Mouse (Mus musculus): ENCODE measurements around the gene Fam184a. TPM values are rescaled to one million over a fixed set of nuclear protein-coding genes. Genes with fewer than 3 reads are reported as not detected.

Fam184a gene
- polyA plus RNA-seq (2016; fragmentation: Nextera tagmentation; extraction: Ambion mirVana) = 7.2 and 7.9 TPM in 2 replicates

GRCm38 (mm10) chr10:53750955-53751652, at the start of gene Fam184a:
Gene Fam184a (minus strand): TSS chr10:53751123.
- Histone ChIP-seq H3K9ac (peak within 1 kb of the TSS; percentile 74), H3K36me3 (replicated peaks) (no peaks in the 10 kb centered on the region), H3K27me3 (peaks cover 3% of the 10 kb centered on the region; the same call in 1 of the 2 replicates), H3K27ac (peak within 1 kb of the TSS; percentile 36; the same call in 1 of the 2 replicates), H3K4me1 (peaks cover 12% of the 10 kb centered on the region), H3K9me3 (no peaks in the 10 kb centered on the region), H3K4me3 (replicated peaks) (peak within 1 kb of the TSS; percentile 85), H3K4me2 (peak within 1 kb of the TSS; percentile 76)
- WGBS = 3% methylated on average over 43 of the region's 71 CpGs
- peak; percentile 96 for ATAC-seq (ENCODE audit: low FRiP score)

GRCm38 (mm10) chr10:53796258-53796581, 45.3 kb upstream of the Fam184a start:
- no peak for ATAC-seq (ENCODE audit: low FRiP score)
- no peak overlapping the region for H3K4me3 ChIP-seq (replicated peaks)
- no peaks in the 10 kb centered on the region for H3K36me3 ChIP-seq (replicated peaks)
- no peaks in the 10 kb centered on the region for H3K9me3 ChIP-seq
- 96% methylated on average over 1 of the region's 1 CpGs for WGBS
- H3K27me3 ChIP-seq = no peaks in the 10 kb centered on the region
- no peak overlapping the region for H3K4me2 ChIP-seq
- no peak overlapping the region for H3K9ac ChIP-seq
- H3K27ac ChIP-seq = no peak overlapping the region
- no peaks in the 10 kb centered on the region for H3K4me1 ChIP-seq

- no peaks in the 10 kb centered on the region for H3K36me3 ChIP-seq (replicated peaks)
These were observed 44.8 kb upstream of the Fam184a start for GRCm38 (mm10) chr10:53795567-53796257.

GRCm38 (mm10) chr10:53791281-53791680, 40.4 kb upstream of the Fam184a start:
- H3K36me3 ChIP-seq (replicated peaks) = no peaks in the 10 kb centered on the region
- H3K4me2 ChIP-seq = no peak overlapping the region
- H3K27ac ChIP-seq = no peak overlapping the region
- no peak for ATAC-seq (ENCODE audit: low FRiP score)
- 0 out of 2 replicates have a peak, but pooled peaks cover 5% of the 10 kb centered on the region for H3K9me3 ChIP-seq
- H3K4me1 ChIP-seq = no peaks in the 10 kb centered on the region
- WGBS = 85% methylated on average over 2 of the region's 2 CpGs
- no peak overlapping the region for H3K4me3 ChIP-seq (replicated peaks)
- H3K9ac ChIP-seq = no peak overlapping the region
- H3K27me3 ChIP-seq = no peaks in the 10 kb centered on the region

More at GRCm38 (mm10) chr10:53795567-53796257, 44.8 kb upstream of the Fam184a start:
- H3K4me3 ChIP-seq (replicated peaks) = no peak overlapping the region
- H3K27me3 ChIP-seq = no peaks in the 10 kb centered on the region
- ATAC-seq (ENCODE audit: low FRiP score) = no peak
- no peak overlapping the region for H3K9ac ChIP-seq
- H3K27ac ChIP-seq = no peak overlapping the region
- WGBS = 19% methylated on average over 2 of the region's 2 CpGs
- no peaks in the 10 kb centered on the region for H3K9me3 ChIP-seq
- H3K4me2 ChIP-seq = no peak overlapping the region
- H3K4me1 ChIP-seq = no peaks in the 10 kb centered on the region

GRCm38 (mm10) chr10:53776591-53776990, 25.7 kb upstream of the Fam184a start:
- Histone ChIP-seq H3K27ac (no peak overlapping the region), H3K27me3 (no peaks in the 10 kb centered on the region), H3K9ac (no peak overlapping the region), H3K4me3 (replicated peaks) (no peak overlapping the region), H3K4me2 (no peak overlapping the region), H3K4me1 (no peaks in the 10 kb centered on the region), H3K36me3 (replicated peaks) (no peaks in the 10 kb centered on the region), H3K9me3 (no peaks in the 10 kb centered on the region)
- 90% methylated on average over 2 of the region's 2 CpGs for WGBS
- ATAC-seq (ENCODE audit: low FRiP score) = no peak

GRCm38 (mm10) chr10:53772708-53773107, 21.8 kb upstream of the Fam184a start:
- no peaks in the 10 kb centered on the region for H3K9me3 ChIP-seq
- H3K9ac ChIP-seq = no peak overlapping the region
- H3K27me3 ChIP-seq = no peaks in the 10 kb centered on the region
- no peaks in the 10 kb centered on the region for H3K4me1 ChIP-seq
- H3K4me2 ChIP-seq = no peak overlapping the region
- ATAC-seq (ENCODE audit: low FRiP score) = no peak
- no peaks in the 10 kb centered on the region for H3K36me3 ChIP-seq (replicated peaks)
- 80% methylated on average over 4 of the region's 4 CpGs for WGBS
- H3K27ac ChIP-seq = no peak overlapping the region
- H3K4me3 ChIP-seq (replicated peaks) = no peak overlapping the region

GRCm38 (mm10) chr10:53771480-53771879, 20.6 kb upstream of the Fam184a start:
- Histone ChIP-seq H3K4me1 (no peaks in the 10 kb centered on the region), H3K9ac (no peak overlapping the region), H3K27me3 (no peaks in the 10 kb centered on the region), H3K27ac (no peak overlapping the region), H3K4me3 (replicated peaks) (no peak overlapping the region), H3K36me3 (replicated peaks) (no peaks in the 10 kb centered on the region), H3K9me3 (no peaks in the 10 kb centered on the region), H3K4me2 (no peak overlapping the region)
- WGBS = 76% methylated on average over 2 of the region's 2 CpGs
- no peak for ATAC-seq (ENCODE audit: low FRiP score)

- H3K9me3 ChIP-seq = no peaks in the 10 kb centered on the region
- H3K4me2 ChIP-seq = no peak overlapping the region
- 77% methylated on average over 3 of the region's 3 CpGs for WGBS
- no peak for ATAC-seq (ENCODE audit: low FRiP score)
- H3K27ac ChIP-seq = no peak overlapping the region
- no peak overlapping the region for H3K4me3 ChIP-seq (replicated peaks)
- no peaks in the 10 kb centered on the region for H3K36me3 ChIP-seq (replicated peaks)
- no peaks in the 10 kb centered on the region for H3K27me3 ChIP-seq
- no peak overlapping the region for H3K9ac ChIP-seq
- H3K4me1 ChIP-seq = no peaks in the 10 kb centered on the region
These were observed 17.8 kb upstream of the Fam184a start for GRCm38 (mm10) chr10:53768745-53769144.

GRCm38 (mm10) chr10:53765471-53765870, 14.5 kb upstream of the Fam184a start:
- H3K4me2 ChIP-seq = no peak overlapping the region
- no peaks in the 10 kb centered on the region for H3K36me3 ChIP-seq (replicated peaks)
- H3K9me3 ChIP-seq = no peaks in the 10 kb centered on the region
- H3K27me3 ChIP-seq = no peaks in the 10 kb centered on the region
- H3K4me1 ChIP-seq = no peaks in the 10 kb centered on the region
- no peak overlapping the region for H3K9ac ChIP-seq
- WGBS = 84% methylated on average over 4 of the region's 4 CpGs
- H3K27ac ChIP-seq = no peak overlapping the region
- no peak for ATAC-seq (ENCODE audit: low FRiP score)
- H3K4me3 ChIP-seq (replicated peaks) = no peak overlapping the region

- Histone ChIP-seq H3K36me3 (replicated peaks) (no peaks in the 10 kb centered on the region), H3K4me3 (replicated peaks) (no peak overlapping the region), H3K4me2 (no peak overlapping the region), H3K27ac (no peak overlapping the region), H3K27me3 (peaks cover 3% of the 10 kb centered on the region; the same call in 1 of the 2 replicates), H3K9me3 (no peaks in the 10 kb centered on the region), H3K4me1 (peaks cover 12% of the 10 kb centered on the region), H3K9ac (no peak overlapping the region)
- ATAC-seq (ENCODE audit: low FRiP score) = no peak
- WGBS = 89% methylated on average over 1 of the region's 1 CpGs
These were observed 1.8 kb upstream of the Fam184a start for GRCm38 (mm10) chr10:53752723-53753122.

- Histone ChIP-seq H3K4me2 (peak overlapping the region; percentile 76), H3K36me3 (replicated peaks) (no peaks in the 10 kb centered on the region), H3K9ac (peak overlapping the region; percentile 74), H3K4me1 (peaks cover 12% of the 10 kb centered on the region), H3K27ac (no peak overlapping the region), H3K27me3 (peaks cover 3% of the 10 kb centered on the region; the same call in 1 of the 2 replicates), H3K4me3 (replicated peaks) (peak overlapping the region; percentile 85), H3K9me3 (no peaks in the 10 kb centered on the region)
- ATAC-seq (ENCODE audit: low FRiP score) = peak; percentile 39
- WGBS = 8% methylated on average over 39 of the region's 39 CpGs
These were observed 508 bp downstream of the Fam184a start for GRCm38 (mm10) chr10:53750275-53750954.

- Histone ChIP-seq H3K4me3 (replicated peaks) (no peak overlapping the region), H3K4me1 (peaks cover 13% of the 10 kb centered on the region), H3K36me3 (replicated peaks) (no peaks in the 10 kb centered on the region), H3K4me2 (no peak overlapping the region), H3K27me3 (peaks cover 3% of the 10 kb centered on the region; the same call in 1 of the 2 replicates), H3K9ac (no peak overlapping the region), H3K27ac (no peak overlapping the region), H3K9me3 (no peaks in the 10 kb centered on the region)
- 96% methylated on average over 6 of the region's 6 CpGs for WGBS
- ATAC-seq (ENCODE audit: low FRiP score) = no peak
These were observed 4.9 kb downstream of the Fam184a start for GRCm38 (mm10) chr10:53746039-53746438.

Data from forebrain, embryonic 12.5 days (tissue).